Mouse (Mus musculus): ENCODE data around the gene Txk. TPM values are rescaled to one million over a fixed set of nuclear protein-coding genes. Genes with fewer than 3 reads are reported as not detected.
A peak's percentile ranks its signal among the peaks of the same experiment; 100 is the strongest.

Gene Txk
- total RNA-seq, 2 experiments from 2014 or later = not detected

DNA sequence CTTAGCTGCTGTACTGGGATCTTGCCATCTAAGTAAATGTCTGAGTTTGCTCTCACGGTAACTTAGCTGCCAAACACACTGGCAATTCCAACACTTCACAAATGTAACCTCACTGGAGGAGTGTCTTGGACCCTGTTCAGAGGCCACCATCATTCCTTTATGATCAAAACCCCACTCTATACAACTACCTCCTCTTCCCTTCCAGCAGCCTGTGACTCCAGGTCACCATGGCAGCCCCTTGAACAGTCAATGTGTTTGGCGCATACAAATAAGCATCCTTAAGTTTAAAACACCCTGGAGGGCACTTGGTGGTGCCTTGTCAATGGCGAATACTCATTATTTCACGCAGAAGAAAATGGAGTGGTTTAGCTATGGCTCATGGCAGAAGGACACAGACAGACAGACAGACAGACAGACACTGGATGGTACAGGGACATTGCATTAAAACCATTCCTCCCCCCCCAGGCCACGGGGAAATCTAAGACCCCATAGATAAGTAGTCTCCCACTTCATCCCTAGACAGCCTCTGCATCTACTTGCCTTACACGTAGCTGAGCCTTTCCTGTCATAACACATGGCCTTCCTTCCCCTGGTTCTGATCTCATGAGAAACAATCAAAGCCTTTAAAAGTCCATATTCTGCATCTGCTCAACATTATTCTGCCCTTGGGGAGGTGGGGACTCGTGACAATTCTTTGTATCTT is 1.4 kb downstream of the Txk start:
- no peak for DNase-seq (ENCODE audit: low spot score in 2 of 2)

DNA sequence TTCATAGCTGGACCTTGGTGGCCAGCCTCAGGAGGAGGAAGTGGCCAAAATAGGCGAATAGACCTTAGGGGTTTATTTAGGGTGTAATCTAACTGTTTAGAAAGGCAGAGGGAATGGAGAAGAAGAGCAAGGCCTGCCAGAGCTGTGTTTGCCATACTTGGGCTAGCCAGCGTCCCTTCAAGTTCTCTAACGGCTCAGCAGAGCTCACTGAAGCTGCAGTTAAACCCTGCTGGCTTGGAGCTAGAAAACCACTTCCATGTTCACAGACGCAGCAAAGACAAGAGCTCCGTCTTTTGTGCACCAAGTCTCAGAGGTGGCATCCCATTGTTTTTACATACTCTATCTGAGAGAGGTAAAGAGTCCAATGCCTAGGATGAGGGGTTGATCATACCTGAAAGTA is 2.4 kb downstream of the Txk start:
- DNase-seq (ENCODE audit: low spot score in 2 of 2) = no peak

DNA sequence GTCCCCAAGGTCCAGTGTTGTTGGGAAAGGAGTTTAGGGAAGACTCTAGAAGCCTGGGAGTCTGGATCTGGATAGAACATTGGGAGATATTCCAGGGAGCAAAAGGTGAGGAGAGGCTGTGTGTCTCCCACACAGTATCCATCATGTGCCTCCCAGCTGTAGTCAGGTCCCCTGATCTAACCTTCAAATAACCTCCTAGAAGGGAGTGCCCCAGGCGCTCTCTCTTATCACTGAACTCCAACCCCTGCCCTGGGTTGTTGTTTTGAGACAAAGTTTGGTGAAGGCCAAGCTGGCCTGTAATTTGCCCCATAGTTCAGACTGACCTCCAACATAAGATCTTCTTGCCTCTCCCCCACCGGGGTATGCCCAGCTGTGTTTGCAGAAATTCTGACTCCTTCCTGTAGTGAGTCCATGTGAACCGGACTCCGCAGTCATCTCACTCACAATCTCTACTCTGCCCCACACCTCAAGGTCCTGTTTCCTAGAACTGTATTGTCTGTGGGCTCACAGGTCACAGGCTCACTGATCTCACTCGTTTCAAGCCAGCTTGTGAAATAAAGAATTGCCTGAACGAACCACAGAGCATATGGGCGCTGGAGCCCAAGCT is 3.8 kb downstream of the Txk start:
- no peak for DNase-seq (ENCODE audit: low spot score in 2 of 2)

DNA sequence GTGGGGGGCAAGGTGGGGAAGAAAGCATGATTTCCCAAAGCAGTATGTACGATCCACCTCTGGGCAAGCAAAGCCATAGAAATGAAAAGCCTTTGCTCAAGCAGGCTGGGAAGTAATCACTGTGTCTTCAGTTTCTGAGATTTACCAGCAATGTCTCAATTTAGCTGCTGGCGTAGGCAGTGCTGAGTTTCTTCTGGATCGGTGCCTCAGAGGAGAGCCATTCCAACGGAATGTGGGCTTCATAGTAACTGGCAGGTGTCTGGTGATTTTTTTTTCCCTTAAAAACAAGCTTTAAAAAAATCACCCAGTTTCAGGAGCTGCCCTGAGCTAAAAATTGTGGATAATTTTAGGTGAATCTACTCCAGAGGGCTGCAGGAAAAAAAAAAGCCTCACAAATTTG is 5.2 kb downstream of the Txk start:
- peak in 1 of 2 experiments; percentile 42 for DNase-seq (ENCODE audit: low spot score in 2 of 2)

DNA sequence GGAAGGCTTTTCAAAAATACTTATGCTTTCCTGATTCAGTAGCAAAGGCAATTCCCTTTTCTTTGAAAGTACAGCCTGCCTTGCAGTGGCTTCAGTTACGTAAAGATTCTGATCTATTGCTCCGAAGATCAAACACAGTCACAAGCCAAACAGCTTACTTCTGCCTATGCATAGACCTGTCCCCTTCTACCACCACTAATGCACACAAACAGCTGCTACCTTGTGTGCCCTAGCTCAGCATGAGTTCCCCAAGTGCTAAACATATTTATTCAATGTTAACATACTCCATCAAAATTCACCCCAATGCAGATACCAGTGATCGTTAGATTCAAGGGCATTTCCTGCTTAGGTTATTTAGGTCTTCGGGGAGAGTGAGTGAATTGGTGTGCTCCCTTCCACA is 6.1 kb downstream of the Txk start:
- DNase-seq (ENCODE audit: low spot score in 2 of 2) = no peak

DNA sequence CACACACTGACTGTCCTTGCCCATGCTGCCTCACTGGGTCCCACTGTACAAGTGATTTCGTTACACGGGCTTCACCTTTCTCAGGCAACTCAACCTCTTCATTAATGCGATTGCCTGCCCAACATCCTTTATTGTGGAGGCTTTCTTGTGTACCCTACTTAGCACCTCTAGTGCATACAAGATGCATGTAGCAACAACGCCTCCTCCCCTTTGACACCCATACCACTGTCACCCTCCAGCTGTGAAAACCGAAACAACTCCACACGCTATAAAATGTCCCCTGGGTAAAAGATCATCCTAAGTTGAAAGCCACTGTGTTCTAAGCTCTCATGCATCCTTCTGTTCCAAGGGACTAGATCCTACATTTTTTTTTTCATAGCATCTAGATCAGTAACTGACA is 9.5 kb downstream of the Txk start:
- DNase-seq (ENCODE audit: low spot score in 2 of 2) = no peak

DNA sequence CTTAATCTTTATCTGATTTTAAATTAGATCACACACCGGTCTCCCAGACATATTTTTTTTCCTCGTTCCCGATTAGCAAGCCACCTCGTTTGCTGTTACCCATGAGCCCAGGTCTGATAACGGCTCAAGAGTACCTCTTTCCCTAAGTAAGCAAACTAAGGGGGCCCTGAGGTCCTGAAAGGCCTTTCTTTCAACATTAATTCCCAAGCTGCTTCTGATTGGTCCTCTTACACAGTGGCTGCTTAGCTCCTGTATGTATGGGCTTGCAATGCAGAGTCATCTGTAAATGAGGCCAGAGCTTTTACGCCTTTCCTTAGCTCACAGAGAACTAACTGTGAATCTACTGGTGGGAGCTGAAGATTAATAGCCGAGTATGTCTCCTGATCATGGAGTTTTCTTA is 15.7 kb downstream of the Txk start:
- no peak for DNase-seq (ENCODE audit: low spot score in 2 of 2)

DNA sequence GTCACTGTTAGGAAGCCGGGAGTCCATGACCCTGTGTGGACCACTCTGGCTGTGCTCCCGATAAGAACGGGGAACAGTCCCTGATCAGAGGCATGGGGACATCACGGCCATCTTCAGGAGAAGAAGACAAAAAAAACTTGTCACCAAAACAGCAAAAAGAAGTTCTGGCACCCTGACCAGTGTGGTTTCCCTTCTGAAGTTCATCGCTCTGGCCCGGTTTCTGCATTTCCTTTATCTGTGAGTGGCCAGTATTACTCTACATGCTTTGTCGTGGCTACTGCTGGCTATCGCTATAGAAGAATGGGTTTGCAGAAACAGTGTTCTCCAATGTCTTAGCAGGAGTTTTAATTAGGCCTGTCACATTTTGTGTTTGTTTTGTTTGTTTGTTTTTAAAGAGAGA is 16.1 kb downstream of the Txk start:
- DNase-seq (ENCODE audit: low spot score in 2 of 2) = no peak

DNA sequence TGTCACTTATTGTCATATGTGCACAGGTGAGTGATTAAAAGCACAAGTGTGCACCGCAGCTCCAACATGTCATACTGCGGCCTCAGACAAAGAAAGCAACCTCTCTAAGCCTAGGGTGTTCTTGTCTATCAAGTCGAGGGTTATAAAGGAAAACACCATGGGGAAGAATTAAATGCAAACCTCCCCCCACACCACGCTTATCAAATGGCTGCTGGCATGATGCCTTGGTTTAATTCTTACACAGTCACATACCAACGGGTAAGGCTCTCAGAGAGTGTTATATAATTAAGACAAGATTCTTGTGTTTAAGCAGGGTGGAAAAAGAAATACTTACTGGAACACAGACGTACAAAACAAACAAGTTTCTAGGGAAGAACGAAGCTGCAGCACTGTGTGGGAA is 16.8 kb downstream of the Txk start:
- DNase-seq (ENCODE audit: low spot score in 2 of 2) = no peak

DNA sequence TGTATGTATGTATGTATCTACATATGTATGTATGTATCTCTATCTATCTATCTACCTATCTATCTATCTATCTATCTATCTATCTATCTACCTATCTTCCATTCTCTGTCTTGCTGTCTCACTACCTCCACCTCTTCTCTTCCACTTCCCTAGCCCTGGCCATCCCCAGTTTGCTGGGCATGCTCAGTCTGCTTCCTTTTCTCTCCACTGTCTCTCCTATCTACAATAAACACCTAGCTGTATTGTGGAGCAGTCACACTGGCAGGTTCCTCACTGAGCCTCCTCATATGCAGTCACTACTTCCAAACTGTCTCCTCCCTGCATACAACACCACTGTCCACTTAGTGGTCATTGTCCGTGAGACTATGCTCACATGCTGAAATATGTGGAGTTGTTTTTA is 19.7 kb downstream of the Txk start:
- DNase-seq (ENCODE audit: low spot score in 2 of 2) = no peak

DNA sequence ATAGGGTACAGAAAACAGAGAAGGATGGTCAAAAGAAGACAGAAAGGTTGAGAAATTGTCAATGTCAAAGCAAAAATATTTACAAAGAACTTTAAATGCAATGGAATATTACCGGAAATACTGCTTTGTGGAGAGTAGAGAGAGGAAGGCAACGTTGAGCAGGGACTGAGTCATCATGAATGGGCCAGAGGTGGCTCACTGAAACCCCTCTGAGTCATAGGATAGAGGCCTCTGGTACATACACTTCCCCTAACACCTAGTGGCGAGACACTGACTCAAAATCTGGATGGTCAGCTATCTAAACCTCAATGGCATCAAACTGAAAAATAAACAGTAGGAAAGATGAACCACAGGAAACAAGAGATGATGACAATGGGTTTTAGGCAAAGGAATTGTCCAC is 27.2 kb downstream of the Txk start:
- DNase-seq (ENCODE audit: low spot score in 2 of 2) = no peak

DNA sequence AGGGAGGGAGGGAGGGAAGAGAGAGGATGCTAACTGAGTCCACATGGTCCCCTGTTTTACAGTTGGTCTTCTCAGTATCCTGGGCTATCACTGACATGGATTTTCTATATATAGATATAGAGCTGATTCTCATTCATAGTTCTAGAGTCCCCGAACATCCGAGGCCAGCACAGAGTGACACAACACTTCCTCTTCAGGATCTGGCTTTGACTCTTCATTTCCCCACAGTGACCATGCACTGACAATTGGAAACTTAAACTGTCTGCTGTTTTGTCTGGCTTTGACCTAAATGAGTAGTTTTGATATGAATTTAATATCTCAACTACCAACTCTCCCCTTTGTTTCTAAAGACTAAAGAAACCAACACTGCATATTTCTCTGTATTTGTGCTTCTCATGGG is 29.1 kb downstream of the Txk start:
- DNase-seq (ENCODE audit: low spot score in 2 of 2) = no peak

DNA sequence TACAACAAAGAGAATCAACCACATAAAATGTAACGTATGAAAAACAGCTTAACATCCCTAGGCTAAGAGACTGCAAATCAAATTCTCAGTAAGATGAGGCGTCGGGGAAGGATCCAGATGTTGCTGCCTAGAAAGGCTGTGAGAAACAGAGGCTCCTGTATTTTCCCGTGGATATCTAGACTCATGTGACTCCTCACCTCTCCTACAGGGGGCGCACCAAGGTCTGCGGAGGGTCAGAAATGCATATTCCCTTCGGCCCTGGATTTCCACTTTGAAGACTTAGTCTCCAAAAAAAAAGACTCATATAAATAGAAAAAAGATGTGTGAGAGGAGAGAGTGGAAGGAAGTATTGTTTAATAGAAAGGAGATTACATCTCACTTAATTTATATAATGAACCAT is 32.0 kb downstream of the Txk start:
- no peak for DNase-seq (ENCODE audit: low spot score in 2 of 2)

DNA sequence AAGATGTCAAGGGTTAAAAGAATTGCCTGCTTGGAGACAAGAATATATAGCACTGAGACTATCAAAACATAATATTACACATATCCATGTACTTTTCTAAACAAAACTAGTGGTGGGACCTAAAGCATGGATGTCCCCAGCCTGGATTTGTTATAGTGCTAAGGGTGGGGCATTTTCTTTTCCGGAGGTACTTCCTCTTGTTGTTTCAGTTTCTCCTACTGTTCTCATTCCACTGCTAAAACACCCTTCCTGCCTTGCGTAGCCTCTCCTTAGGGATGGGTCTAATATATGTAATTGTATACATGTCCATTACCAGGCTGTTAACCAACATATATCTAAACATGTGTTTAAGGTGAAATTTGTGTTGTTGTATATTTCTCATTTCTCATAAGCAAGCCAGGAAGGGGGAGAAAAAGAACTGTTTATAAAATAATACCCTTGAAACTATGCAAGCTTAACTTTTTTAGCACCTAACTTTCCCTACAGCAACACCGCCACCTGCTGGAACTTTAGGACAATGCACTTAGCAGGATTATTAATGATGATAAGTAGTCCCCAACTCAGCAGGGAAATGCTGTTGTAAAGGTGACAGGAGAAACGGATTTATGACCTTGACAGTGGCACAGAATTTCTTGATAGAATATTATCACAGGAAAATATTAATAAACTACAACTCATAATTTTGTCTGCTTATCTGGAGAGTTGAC is 41.9 kb downstream of the Txk start:
- peak; percentile 65 to 78 for DNase-seq (ENCODE audit: low spot score in 2 of 2)

DNA sequence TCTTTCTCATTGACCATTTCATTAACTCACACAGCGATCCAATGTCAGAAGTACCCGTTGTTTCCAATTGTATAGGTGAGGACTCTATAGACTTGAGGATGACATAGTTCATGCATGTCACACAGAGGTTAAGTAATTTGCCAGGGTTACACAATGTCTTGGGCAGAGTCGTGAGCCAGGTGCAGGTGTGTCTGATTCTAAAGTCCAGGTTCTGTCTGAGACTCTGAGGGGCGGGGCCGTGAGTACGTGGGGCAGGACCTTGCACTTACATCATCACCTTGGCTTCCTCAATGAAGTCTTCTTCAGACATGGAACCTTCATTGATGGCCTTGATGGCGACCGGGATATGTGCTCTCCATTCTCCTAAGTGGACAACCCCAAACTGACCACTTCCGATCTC is 42.6 kb downstream of the Txk start:
- no peak for DNase-seq (ENCODE audit: low spot score in 2 of 2)

DNA sequence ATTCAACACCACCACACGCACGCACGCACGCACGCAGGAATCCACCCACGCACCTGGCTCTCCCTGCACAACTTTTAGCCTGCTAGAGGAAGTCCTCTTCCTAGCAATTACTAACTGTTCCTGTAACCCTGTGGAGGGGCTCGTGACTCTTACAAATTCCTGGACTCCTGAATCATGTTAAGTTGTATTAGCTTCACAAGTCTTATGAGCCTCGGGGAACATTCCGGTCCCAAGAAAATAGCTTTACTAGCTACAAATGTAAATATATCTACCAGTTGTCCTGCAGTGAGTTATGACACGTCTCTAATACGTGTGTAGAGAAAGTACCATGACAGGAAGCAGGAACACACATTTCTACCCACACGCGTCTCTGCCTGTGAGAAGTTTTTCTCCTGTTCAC is 43.1 kb downstream of the Txk start:
- DNase-seq (ENCODE audit: low spot score in 2 of 2) = no peak

DNA sequence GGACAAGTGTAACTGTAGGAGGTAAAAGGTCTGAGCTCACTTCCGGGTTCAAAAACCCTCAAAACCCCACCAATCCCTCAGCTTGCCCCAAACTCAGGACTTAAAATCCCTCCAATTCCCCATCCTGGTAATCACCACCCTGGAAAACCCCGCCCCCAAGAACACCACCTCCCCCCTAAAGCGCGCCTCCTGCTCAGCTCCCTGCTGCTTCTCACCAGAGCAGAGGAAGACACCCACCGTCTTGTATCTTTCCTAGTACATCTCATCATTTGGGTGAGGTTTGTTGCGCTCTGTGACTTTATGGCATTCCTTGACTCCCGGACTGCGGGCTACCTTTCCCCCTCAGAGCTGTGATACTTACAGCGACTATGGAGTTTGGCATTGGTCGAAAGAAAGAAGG is 45.9 kb downstream of the Txk start:
- no peak for DNase-seq (ENCODE audit: low spot score in 2 of 2)

DNA sequence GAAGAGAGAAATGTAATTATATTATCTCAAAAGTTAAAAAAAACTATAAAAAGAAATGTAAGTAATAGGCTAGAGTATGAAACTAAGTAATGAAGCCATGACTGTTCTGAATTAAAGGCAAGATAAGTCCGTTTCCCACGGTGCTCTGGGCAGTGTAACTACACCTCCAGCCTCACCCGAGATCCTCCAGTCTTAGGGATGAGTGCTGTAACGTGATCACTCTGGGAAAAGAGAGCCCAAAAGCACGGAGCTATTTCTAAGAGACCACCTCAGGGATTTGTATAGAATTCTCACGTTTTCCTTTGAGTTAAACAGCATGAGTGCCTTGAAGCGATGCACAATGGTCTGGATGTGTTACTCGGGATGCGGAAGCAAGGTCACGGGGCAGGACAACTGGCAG is 46.5 kb downstream of the Txk start:
- no peak for DNase-seq (ENCODE audit: low spot score in 2 of 2)

DNA sequence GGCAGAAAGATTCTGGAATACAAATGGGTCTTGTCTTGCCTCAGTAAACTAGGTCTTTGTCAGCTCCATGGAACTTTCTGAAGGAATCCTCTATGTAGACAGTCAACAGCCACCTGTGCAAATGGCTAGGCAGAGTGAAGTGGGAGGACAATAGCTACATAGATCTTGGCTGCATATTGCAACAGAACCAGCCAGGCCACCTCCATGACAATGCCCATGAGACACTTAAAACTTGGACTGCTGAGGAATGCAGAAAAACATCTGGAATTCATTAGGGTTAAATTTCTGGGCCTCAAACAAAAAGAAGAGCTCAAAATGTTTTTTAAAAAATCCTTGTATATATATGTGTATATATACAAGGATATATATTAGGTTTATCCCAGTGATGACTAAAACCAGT is 50.4 kb downstream of the Txk start:
- DNase-seq (ENCODE audit: low spot score in 2 of 2) = no peak

DNA sequence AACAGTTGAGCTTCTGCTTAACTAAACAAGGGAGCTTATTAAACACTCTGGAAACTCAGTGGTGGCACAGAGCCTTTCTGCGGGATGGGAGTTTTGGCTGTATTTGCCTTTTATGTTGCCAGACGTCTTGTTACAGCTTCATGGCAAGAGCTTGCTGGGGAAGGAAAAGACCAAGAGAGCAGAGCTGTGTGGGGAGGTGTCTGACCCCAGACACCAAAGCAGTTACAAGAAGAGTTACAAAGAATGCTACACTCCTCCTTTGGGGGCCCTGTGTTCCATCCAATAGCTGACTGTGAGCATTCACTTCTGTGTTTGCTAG is 53.1 kb downstream of the Txk start:
- DNase-seq (ENCODE audit: low spot score in 2 of 2) = peak in 1 of 2 experiments; percentile 26

DNA sequence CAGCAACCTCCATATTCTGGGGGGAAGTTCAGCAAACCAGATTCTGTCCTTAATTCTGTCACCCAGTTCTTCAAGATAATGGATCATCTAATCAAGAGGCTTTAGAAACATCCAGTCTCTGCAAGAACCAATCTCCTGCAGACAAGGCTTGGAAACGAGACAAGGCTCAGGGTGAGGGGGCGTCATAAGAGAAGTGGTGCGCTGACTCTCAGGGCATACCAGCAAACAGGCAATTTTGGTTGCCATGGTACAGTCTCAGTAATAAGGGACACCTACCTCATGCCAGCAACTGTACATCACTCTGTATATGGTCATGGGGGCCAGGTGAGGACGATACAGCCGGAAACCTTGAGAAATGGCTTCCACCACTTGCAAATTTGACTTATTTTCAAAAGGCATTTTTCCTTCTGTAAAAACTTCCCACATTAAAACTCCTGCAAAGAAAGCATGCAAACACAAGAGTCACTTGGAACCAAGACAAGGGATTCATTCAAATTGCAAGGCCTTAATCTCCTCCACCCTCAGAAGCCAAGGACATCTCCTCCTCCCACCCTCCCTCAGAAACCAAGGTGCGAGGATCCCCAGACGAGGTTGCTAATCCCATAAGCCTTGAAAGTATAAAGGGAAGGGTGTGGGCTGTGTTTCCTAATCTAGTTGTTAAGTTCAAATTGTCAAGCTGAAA is 53.6 kb downstream of the Txk start:
- no peak for DNase-seq (ENCODE audit: low spot score in 2 of 2)

DNA sequence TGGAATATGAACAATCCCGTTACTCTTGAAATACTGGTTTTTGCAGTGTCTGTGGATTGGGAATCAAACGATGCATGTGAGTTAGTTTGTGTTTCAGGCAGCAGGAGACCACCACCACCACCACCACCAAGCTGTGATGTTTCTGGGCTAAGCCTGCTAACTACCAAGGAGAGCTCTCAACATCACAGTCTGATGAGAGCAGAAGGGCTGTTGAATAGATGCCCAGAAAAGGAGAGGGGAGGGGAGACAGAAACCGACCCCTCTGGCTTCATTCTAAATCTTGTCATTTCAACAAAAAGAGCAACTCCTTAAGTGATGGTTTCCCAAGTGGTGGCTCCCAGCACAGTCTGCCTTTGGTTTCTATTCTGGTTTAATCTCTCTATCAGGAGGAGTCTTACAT is 54.2 kb downstream of the Txk start:
- DNase-seq (ENCODE audit: low spot score in 2 of 2) = peak in 1 of 2 experiments; percentile 14
